In the genomic region with DNA sequence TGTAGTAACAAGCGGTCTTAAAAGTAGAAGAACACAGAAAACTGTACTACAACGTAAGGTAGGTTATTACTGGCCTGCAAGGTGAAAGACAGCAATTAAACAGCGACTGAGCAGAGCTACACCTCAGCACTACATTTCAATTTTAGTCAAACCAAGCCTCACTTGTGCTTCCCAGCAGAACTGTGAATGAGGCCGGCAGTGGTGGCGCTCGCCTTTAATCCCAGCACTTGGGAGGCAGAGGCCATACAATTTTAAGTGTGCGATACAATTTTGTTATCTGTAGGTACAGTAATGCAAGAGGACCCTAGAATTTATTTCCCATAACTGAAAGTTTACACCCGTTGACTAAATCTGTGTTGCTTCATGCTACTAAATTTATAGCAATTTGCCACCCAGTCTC, we compare ENCODE assay signal across 8 mouse cellular contexts. TPM values are rescaled to one million over a fixed set of nuclear protein-coding genes. Genes with fewer than 3 reads are reported as not detected.
A peak's percentile ranks its signal among the peaks of the same experiment; 100 is the strongest.
DNase-seq lines count a peak whose midpoint lies in the region; ATAC-seq and TF ChIP-seq lines count a peak whose summit lies in the region.

No protein-coding gene starts in this region.

- H3K9ac ChIP-seq in lung, embryonic 16.5 days (ENCODE audit: low read length): peak overlapping the region; percentile 76
- peak overlapping the region; percentile 67; the same call in 1 of the 2 replicates for H3K9ac ChIP-seq in forebrain, embryonic 12.5 days
- H3K9ac ChIP-seq in limb, embryonic 14.5 days (ENCODE audit: low read depth, low read length, severe bottlenecking): peak overlapping the region; percentile 73
- peak overlapping the region; percentile 45; the same call in 1 of the 2 replicates for H3K9ac ChIP-seq in stomach, embryonic 14.5 days (replicated peaks; ENCODE audit: low read depth, low read length)

- peak overlapping the region; percentile 96 for H3K27ac ChIP-seq in lung, embryonic 16.5 days (ENCODE audit: low read length)
- H3K27ac ChIP-seq in forebrain, embryonic 12.5 days: peak overlapping the region; percentile 91; the same call in 1 of the 2 replicates
- peak overlapping the region; percentile 94 for H3K27ac ChIP-seq in limb, embryonic 14.5 days (replicated peaks; ENCODE audit: low read depth, low read length)
- peak overlapping the region; percentile 89 for H3K27ac ChIP-seq in stomach, embryonic 14.5 days (ENCODE audit: low read length)

- intact Hi-C loops in left cerebral cortex, postnatal 14 days (cut with DNase I): no loop called here

- peak overlapping the region; percentile 93 for H3K4me3 ChIP-seq in lung, embryonic 16.5 days (ENCODE audit: low read length)
- H3K4me3 ChIP-seq in forebrain, embryonic 12.5 days (replicated peaks): peak overlapping the region; percentile 90
- H3K4me3 ChIP-seq in limb, embryonic 14.5 days (replicated peaks; ENCODE audit: low read length): peak overlapping the region; percentile 89
- H3K4me3 ChIP-seq in stomach, embryonic 14.5 days (ENCODE audit: low read depth, low read length): peak overlapping the region; percentile 87

- H3K27me3 ChIP-seq in lung, embryonic 16.5 days (ENCODE audit: control insufficient read depth, insufficient read depth, low read depth, low read length): no peaks in the 10 kb centered on the region
- no peaks in the 10 kb centered on the region for H3K27me3 ChIP-seq in forebrain, embryonic 12.5 days
- no peaks in the 10 kb centered on the region for H3K27me3 ChIP-seq in limb, embryonic 14.5 days (ENCODE audit: control insufficient read depth, insufficient read depth, low read length)
- H3K27me3 ChIP-seq in stomach, embryonic 14.5 days (ENCODE audit: control insufficient read depth, insufficient read depth, low read length): no peaks in the 10 kb centered on the region

- no peak for TF ChIP-seq POLR2A in limb, embryonic 14.5 days (IDR thresholded peaks at IDR 0.05; ENCODE audit: borderline replicate concordance, extremely low read depth, insufficient read depth, insufficient read length)

- peaks cover 25% of the 10 kb centered on the region for H3K36me3 ChIP-seq in lung, embryonic 16.5 days (ENCODE audit: control insufficient read depth, insufficient read depth, low read length)
- peaks cover 28% of the 10 kb centered on the region for H3K36me3 ChIP-seq in forebrain, embryonic 12.5 days (replicated peaks)
- H3K36me3 ChIP-seq in limb, embryonic 14.5 days (ENCODE audit: control insufficient read depth, insufficient read depth, low read length): peaks cover 28% of the 10 kb centered on the region
- peaks cover 28% of the 10 kb centered on the region for H3K36me3 ChIP-seq in stomach, embryonic 14.5 days (ENCODE audit: control insufficient read depth, insufficient read depth, low read length)

- ATAC-seq in lung, embryonic 16.5 days (ENCODE audit: low read depth): no peak
- no peak for ATAC-seq in forebrain, embryonic 12.5 days (ENCODE audit: low FRiP score)
- no peak for ATAC-seq in limb, embryonic 14.5 days (ENCODE audit: low FRiP score, low read depth)
- ATAC-seq in stomach, embryonic 14.5 days (ENCODE audit: insufficient number of reproducible peaks, insufficient read depth, low FRiP score, low read depth): no peak

- no peak for DNase-seq in lung, adult 18-20 months
- no peak for DNase-seq in limb, embryonic 14.5 days (ENCODE audit: low spot score)
- no peak for DNase-seq in ovary, postnatal 10 days (ENCODE audit: low spot score)
- no peak for DNase-seq in left cerebral cortex, postnatal 14 days (ENCODE audit: low spot score in 2 of 2)
- no peak for DNase-seq in right cerebral cortex, postnatal 14 days

- WGBS in lung, embryonic 16.5 days: 54% methylated on average over 8 of the region's 8 CpGs
- WGBS in forebrain, embryonic 12.5 days: 63% methylated on average over 8 of the region's 8 CpGs
- 52% methylated on average over 8 of the region's 8 CpGs for WGBS in limb, embryonic 14.5 days
- 58% methylated on average over 8 of the region's 8 CpGs for WGBS in stomach, embryonic 14.5 days

- H3K9me3 ChIP-seq in lung, embryonic 16.5 days (ENCODE audit: control insufficient read depth, low read length): no peaks in the 10 kb centered on the region
- no peaks in the 10 kb centered on the region for H3K9me3 ChIP-seq in forebrain, embryonic 12.5 days
- H3K9me3 ChIP-seq in limb, embryonic 14.5 days (ENCODE audit: control insufficient read depth, low read length): no peaks in the 10 kb centered on the region
- H3K9me3 ChIP-seq in stomach, embryonic 14.5 days (ENCODE audit: control insufficient read depth, low read depth, low read length): no peaks in the 10 kb centered on the region

- H3K4me2 ChIP-seq in lung, embryonic 16.5 days (ENCODE audit: low read depth, low read length): peak overlapping the region; percentile 65
- H3K4me2 ChIP-seq in forebrain, embryonic 12.5 days: peak overlapping the region; percentile 54
- peak overlapping the region; percentile 52 for H3K4me2 ChIP-seq in limb, embryonic 14.5 days (replicated peaks; ENCODE audit: low read depth, low read length, severe bottlenecking)
- H3K4me2 ChIP-seq in stomach, embryonic 14.5 days (replicated peaks; ENCODE audit: low read depth, low read length): peak overlapping the region; percentile 43

- peaks cover 15% of the 10 kb centered on the region for H3K4me1 ChIP-seq in lung, embryonic 16.5 days (replicated peaks; ENCODE audit: control insufficient read depth, insufficient read depth, low read length)
- peaks cover 23% of the 10 kb centered on the region for H3K4me1 ChIP-seq in forebrain, embryonic 12.5 days
- H3K4me1 ChIP-seq in limb, embryonic 14.5 days (ENCODE audit: control insufficient read depth, insufficient read depth, low read length): peaks cover 7% of the 10 kb centered on the region
- peaks cover 11% of the 10 kb centered on the region; the same call in 1 of the 2 replicates for H3K4me1 ChIP-seq in stomach, embryonic 14.5 days (ENCODE audit: control insufficient read depth, insufficient read depth, low read length)

RNA-seq across cellular contexts. Expression of gene Rpl37, which starts 1.3 kb away (rescaled TPM):
- 499 and 571 TPM in 2 replicates for polyA plus RNA-seq in lung, embryonic 16.5 days (2015; fragmentation: Nextera tagmentation; extraction: Ambion mirVana)
- 475 and 476 TPM in 2 replicates for polyA plus RNA-seq in forebrain, embryonic 12.5 days (2016; fragmentation: Nextera tagmentation; extraction: Ambion mirVana)
- polyA plus RNA-seq in limb, embryonic 14.5 days (2012; rRNA removed): 1,000 and 1,908 TPM in 2 replicates
- polyA plus RNA-seq in limb, embryonic 14.5 days (2014; fragmentation: Nextera tagmentation; extraction: Ambion mirVana): 812 and 865 TPM in 2 replicates
- polyA plus RNA-seq in stomach, embryonic 14.5 days (2014; fragmentation: Nextera tagmentation; extraction: Ambion mirVana): 834 and 883 TPM in 2 replicates
- 100 to 1,000 TPM; 217 TPM for total RNA-seq in left cerebral cortex, postnatal 14 days (2021)

RNA-seq across cellular contexts. Expression of gene Card6, which starts 6.8 kb away (rescaled TPM):
- polyA plus RNA-seq in lung, embryonic 16.5 days (2015; fragmentation: Nextera tagmentation; extraction: Ambion mirVana): 2.3 and 2.6 TPM in 2 replicates
- 0.45 and 1.1 TPM in 2 replicates for polyA plus RNA-seq in forebrain, embryonic 12.5 days (2016; fragmentation: Nextera tagmentation; extraction: Ambion mirVana)
- 0.76 and 0.98 TPM in 2 replicates for polyA plus RNA-seq in limb, embryonic 14.5 days (2012; rRNA removed)
- 0.54 and 1.3 TPM in 2 replicates for polyA plus RNA-seq in limb, embryonic 14.5 days (2014; fragmentation: Nextera tagmentation; extraction: Ambion mirVana)
- polyA plus RNA-seq in stomach, embryonic 14.5 days (2014; fragmentation: Nextera tagmentation; extraction: Ambion mirVana): 1.9 and 2.7 TPM in 2 replicates
- 1 to 10 TPM in 1 of 2 experiments, under 1 TPM in 1; 0.89 to 2.0 TPM for total RNA-seq in left cerebral cortex, postnatal 14 days (2021)

RNA-seq across cellular contexts. Expression of gene Prkaa1, which starts 28.5 kb away (rescaled TPM):
- 19.8 and 21.0 TPM in 2 replicates for polyA plus RNA-seq in lung, embryonic 16.5 days (2015; fragmentation: Nextera tagmentation; extraction: Ambion mirVana)
- polyA plus RNA-seq in forebrain, embryonic 12.5 days (2016; fragmentation: Nextera tagmentation; extraction: Ambion mirVana): 14.7 and 14.9 TPM in 2 replicates
- 13.4 and 13.5 TPM in 2 replicates for polyA plus RNA-seq in limb, embryonic 14.5 days (2012; rRNA removed)
- 17.7 and 20.4 TPM in 2 replicates for polyA plus RNA-seq in limb, embryonic 14.5 days (2014; fragmentation: Nextera tagmentation; extraction: Ambion mirVana)
- 25.6 and 28.3 TPM in 2 replicates for polyA plus RNA-seq in stomach, embryonic 14.5 days (2014; fragmentation: Nextera tagmentation; extraction: Ambion mirVana)
- 10 to 100 TPM; 15.8 to 17.5 TPM for total RNA-seq in left cerebral cortex, postnatal 14 days (2021)

RNA-seq across cellular contexts. Expression of gene C7, which starts 51.6 kb away (rescaled TPM):
- 0.21 and 0.33 TPM in 2 replicates for polyA plus RNA-seq in lung, embryonic 16.5 days (2015; fragmentation: Nextera tagmentation; extraction: Ambion mirVana)
- not detected in 2 replicates for polyA plus RNA-seq in forebrain, embryonic 12.5 days (2016; fragmentation: Nextera tagmentation; extraction: Ambion mirVana)
- polyA plus RNA-seq in limb, embryonic 14.5 days (2012; rRNA removed): 0.05 and 0.26 TPM in 2 replicates
- polyA plus RNA-seq in limb, embryonic 14.5 days (2014; fragmentation: Nextera tagmentation; extraction: Ambion mirVana): 0.11 and 0.28 TPM in 2 replicates
- polyA plus RNA-seq in stomach, embryonic 14.5 days (2014; fragmentation: Nextera tagmentation; extraction: Ambion mirVana): not detected in 2 replicates
- total RNA-seq in left cerebral cortex, postnatal 14 days (2021): under 1 TPM; 0.59 to 0.72 TPM
